Mouse (Mus musculus) E14TG2a.4 (cell line): Measurements from ENCODE around the gene Ptbp2.

Experiments
- CTCF ChIP-seq: conservative IDR thresholded peaks from 2 replicates; pipeline ENCODE4 v1.5.1; 2014; ENCODE audit warnings: low read length
- NANOG ChIP-seq: IDR thresholded peaks from 2 replicates; pipeline ENCODE4 v1.6.1; 2014; ENCODE audit warnings: borderline replicate concordance, low read length, mixed read lengths
- POU5F1 ChIP-seq: IDR thresholded peaks from 2 replicates; pipeline ENCODE4 v1.6.1; 2014; ENCODE audit warnings: low read length, borderline replicate concordance

DNA sequence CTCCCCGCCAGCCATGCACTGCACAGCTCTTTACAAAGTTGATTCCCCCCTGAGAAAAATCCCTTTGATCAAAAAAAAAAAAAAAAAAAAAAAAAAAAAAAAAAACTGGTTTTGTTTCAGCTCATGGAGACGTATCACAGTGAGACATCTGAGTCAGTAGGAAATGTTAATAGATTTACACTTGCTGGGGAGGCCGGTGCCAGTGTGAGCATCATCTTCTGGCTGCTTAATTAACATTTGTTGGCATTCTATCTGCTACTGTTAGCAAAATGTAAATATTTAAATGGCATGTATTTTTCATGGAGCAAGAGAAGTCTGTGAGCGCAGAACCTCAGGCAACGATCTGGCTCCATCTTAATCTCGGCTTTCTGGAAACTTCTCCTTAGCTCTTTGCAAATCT is 99.5 kb downstream of the Ptbp2 start:
- TF ChIP-seq CTCF (no peak), NANOG (no peak), POU5F1 (no peak)
